Mouse (Mus musculus) right cerebral cortex, postnatal 4 days (tissue): ENCODE measurements around the gene Akap6.

ENCODE experiments used
- DNase-seq: peaks from one replicate; pipeline ENCODE4 v3.0.0-alpha.2; 2022

Akap6 gene

DNA sequence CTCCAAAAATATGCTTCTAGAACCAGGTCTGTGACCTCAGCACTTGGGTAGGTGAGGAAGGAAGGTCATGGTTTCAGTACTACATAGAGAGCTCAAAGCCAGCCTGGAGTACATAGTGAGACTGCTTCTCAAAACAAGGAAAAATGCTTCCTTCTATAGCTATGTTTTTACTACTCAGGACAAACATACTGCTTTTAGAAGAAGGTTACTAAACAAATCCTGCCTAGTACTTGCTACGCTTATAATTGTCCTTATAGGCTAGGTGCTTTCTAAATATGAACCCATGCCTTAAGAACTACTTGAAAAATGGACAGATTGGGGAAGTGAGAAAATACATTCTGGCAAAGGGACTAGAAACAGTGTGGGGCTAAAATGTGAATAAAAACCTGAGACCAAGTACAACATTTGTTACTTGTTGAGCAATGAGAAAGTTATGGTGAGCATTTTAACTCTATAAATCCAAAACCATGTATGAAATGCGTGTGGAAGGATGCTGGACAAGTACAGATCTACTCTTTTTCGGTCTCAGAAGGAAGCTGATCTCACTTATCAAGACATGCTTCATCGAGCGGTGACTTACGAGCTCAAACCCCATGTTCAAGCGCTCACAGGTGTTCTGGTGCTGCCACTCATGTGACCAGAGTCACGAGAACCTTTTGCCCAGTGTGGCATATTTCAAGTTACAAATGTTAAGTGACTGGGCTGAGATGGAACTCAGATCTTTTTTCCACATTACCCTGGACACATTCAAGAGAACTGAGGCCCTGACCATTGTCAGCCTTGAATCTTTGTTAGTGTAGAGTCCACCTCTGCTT is 469.2 kb downstream of the Akap6 start:
- no peak for DNase-seq

- DNase-seq, result no peak
Measured at GRCm38 (mm10) chr12:53191435-53191834, 492.3 kb downstream of the Akap6 start.

DNA sequence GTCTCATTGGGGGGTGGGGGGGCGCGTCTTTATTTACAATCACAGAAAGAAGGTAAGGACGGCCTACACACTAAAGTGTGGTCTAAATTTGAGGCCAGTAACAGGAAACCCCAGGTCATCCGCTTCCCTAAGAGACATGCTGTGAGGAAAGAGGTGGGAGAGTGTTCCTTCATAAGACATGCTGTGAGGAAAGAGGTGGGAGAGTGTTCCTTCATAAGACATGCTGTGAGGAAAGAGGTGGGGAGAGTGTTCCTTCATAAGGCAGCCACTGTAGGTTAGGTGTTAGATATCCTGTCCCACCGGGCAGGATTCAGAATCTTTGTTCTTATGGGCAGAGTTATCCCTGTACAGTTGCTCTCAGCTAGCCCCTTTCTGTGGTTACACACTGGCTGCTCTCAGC is 494.5 kb downstream of the Akap6 start:
- DNase-seq, result no peak
